Mouse (Mus musculus): Measurements from ENCODE around the gene Olr1. TPM values are rescaled to one million over a fixed set of nuclear protein-coding genes. Genes with fewer than 3 reads are reported as not detected.

The Olr1 gene
- total and polyA plus RNA-seq, 3 experiments, result not detected

DNA sequence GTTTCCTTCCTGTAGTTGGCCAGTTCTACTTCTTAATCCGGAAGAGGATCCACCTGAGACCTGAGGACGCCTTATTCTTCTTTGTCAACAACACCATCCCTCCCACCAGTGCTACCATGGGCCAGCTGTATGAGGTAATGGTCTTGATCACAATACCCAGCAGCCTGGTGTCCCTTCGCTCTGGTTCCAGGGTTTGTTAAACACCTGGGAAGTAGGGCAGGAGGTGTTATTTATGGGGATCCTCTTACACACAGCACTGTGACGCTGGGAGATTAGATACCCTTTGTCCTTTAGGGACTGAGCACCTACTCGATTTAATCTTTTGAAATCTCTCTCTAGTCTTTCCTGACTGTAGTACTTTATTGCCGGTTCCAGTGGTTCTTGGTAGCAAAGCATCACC lies 31.6 kb upstream of the Olr1 start:
- in situ Hi-C loops (cut with MboI; ENCODE audit: low pct_ligation_motif_present, low pct_unique_long_range_greater_than_20kb, low sequenced_read_pairs), result loop anchor here (25.0 kb wide), 1 partner anchor 276 kb away; no protein-coding TSS in a partner anchor
- dilution Hi-C loops (cut with MboI; ENCODE audit: extremely low pct_ligation_motif_present, extremely low pct_unique_long_range_greater_than_20kb, low sequenced_read_pairs), result no loop called here

DNA sequence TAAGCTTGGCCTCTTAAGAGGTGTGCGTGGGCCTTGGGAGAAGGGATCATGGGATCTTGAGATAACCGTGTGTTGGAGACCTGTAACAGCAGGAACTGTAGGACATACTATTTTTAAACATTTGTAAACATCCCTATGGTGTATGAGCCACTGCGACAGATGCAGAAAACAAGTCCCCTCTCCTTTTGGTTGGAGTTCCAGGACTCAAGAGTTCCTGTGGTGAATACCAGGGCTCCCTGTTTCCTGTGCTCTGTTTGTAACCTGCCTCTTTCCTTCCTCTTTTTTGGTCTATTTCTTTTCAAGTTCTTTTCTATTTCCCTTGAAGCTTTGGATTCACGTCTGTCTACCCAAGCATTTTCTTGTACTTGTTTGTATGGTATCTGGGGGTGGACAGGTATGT lies 28.8 kb upstream of the Olr1 start:
- Histone ChIP-seq H3K79me2 (replicated peaks; ENCODE audit: control insufficient read depth, extremely low read depth, insufficient read depth, poor library complexity, severe bottlenecking) (peaks cover 27% of the 10 kb centered on the region), H3K9ac (ENCODE audit: insufficient read depth, low read depth) (no peak overlapping the region), H3K9me3 (replicated peaks; ENCODE audit: low read length) (no peaks in the 10 kb centered on the region), H3K4me2 (ENCODE audit: insufficient read depth, low read depth, poor library complexity, severe bottlenecking) (no peak overlapping the region; the same call in 1 of the 2 replicates), H3K27ac (ENCODE audit: insufficient read depth, low read depth) (no peak overlapping the region), H3K4me1 (ENCODE audit: control insufficient read depth in 1 of 2, insufficient read depth in 2 of 2) (peaks cover 7 to 41% of the 10 kb centered on the region in 2 experiments), H3K4me3 (replicated peaks in 1 of 3; ENCODE audit: low read depth in 2 of 3, low read length in 2 of 3, poor library complexity in 1 of 3) (no peak overlapping the region), H3K27me3 (replicated peaks) (no peaks in the 10 kb centered on the region), H3K36me3 (replicated peaks in 1 of 2; ENCODE audit: control insufficient read depth in 1 of 2, insufficient read depth in 1 of 2, low read length in 1 of 2) (peaks cover 30 to 56% of the 10 kb centered on the region in 2 experiments)
- DNase-seq (ENCODE audit: extremely low read depth), result no peak
- dilution Hi-C loops (cut with MboI; ENCODE audit: extremely low pct_ligation_motif_present, extremely low pct_unique_long_range_greater_than_20kb, low sequenced_read_pairs) (no loop called here), in situ Hi-C loops (cut with MboI; ENCODE audit: low pct_ligation_motif_present, low pct_unique_long_range_greater_than_20kb, low sequenced_read_pairs) (loop anchor here (25.0 kb wide), 1 partner anchor 273 kb away; no protein-coding TSS in a partner anchor)
- TF ChIP-seq CHD2 (IDR thresholded peaks at IDR 0.05; ENCODE audit: low read length) (no peak), CTCF (conservative IDR thresholded peaks at IDR 0.05 in 1 of 2, IDR thresholded peaks at IDR 0.05 in 1 of 2; ENCODE audit: low read depth in 2 of 2, low read length in 2 of 2) (no peak), SMC3 (IDR thresholded peaks at IDR 0.05; ENCODE audit: low read depth, low read length) (no peak), POLR2AphosphoS2 (IDR thresholded peaks at IDR 0.05; ENCODE audit: low read depth, low read length) (no peak), ZKSCAN1 (IDR thresholded peaks at IDR 0.05; ENCODE audit: borderline replicate concordance, low read depth, low read length) (no peak), NELFE (IDR thresholded peaks at IDR 0.05; ENCODE audit: low read depth, low read length) (no peak), PAX5 (IDR thresholded peaks at IDR 0.05; ENCODE audit: low read length) (no peak), ELF1 (IDR thresholded peaks at IDR 0.05; ENCODE audit: low read depth, low read length) (no peak), SIN3A (IDR thresholded peaks at IDR 0.05; ENCODE audit: low read length) (no peak), ZNF384 (IDR thresholded peaks at IDR 0.05; ENCODE audit: low read depth, low read length) (no peak), KAT2A (IDR thresholded peaks at IDR 0.05; ENCODE audit: insufficient replicate concordance, low read length) (no peak), NRF1 (IDR thresholded peaks at IDR 0.05; ENCODE audit: low read depth, low read length) (no peak)

More for the DNA sequence above, 31.6 kb upstream of the Olr1 start:
- TF ChIP-seq ETS1 (conservative IDR thresholded peaks at IDR 0.05; ENCODE audit: low read depth, low read length) (no peak), CTCF (conservative IDR thresholded peaks at IDR 0.05 in 1 of 2, IDR thresholded peaks at IDR 0.05 in 1 of 2; ENCODE audit: low read depth in 2 of 2, low read length in 2 of 2) (no peak), PAX5 (IDR thresholded peaks at IDR 0.05; ENCODE audit: low read length) (no peak), ZKSCAN1 (IDR thresholded peaks at IDR 0.05; ENCODE audit: borderline replicate concordance, low read depth, low read length) (no peak), TCF12 (IDR thresholded peaks at IDR 0.05; ENCODE audit: low read depth, low read length) (no peak), IRF4 (IDR thresholded peaks at IDR 0.05; ENCODE audit: low read depth, low read length) (no peak), JUN (IDR thresholded peaks at IDR 0.05; ENCODE audit: insufficient read depth, low read depth, low read length) (no peak), SMC3 (IDR thresholded peaks at IDR 0.05; ENCODE audit: low read depth, low read length) (no peak), JUND (conservative IDR thresholded peaks at IDR 0.05; ENCODE audit: low read depth, low read length) (no peak), SIN3A (IDR thresholded peaks at IDR 0.05; ENCODE audit: low read length) (no peak)
- Histone ChIP-seq H3K4me3 (replicated peaks in 1 of 3; ENCODE audit: low read depth in 2 of 3, low read length in 2 of 3, poor library complexity in 1 of 3) (no peak overlapping the region), H3K9me3 (replicated peaks; ENCODE audit: low read length) (no peaks in the 10 kb centered on the region), H3K79me2 (replicated peaks; ENCODE audit: control insufficient read depth, extremely low read depth, insufficient read depth, poor library complexity, severe bottlenecking) (peaks cover 23% of the 10 kb centered on the region), H3K27ac (ENCODE audit: insufficient read depth, low read depth) (no peak overlapping the region), H3K27me3 (replicated peaks) (no peaks in the 10 kb centered on the region), H3K4me2 (ENCODE audit: insufficient read depth, low read depth, poor library complexity, severe bottlenecking) (no peak overlapping the region), H3K4me1 (ENCODE audit: control insufficient read depth in 1 of 2, insufficient read depth in 2 of 2) (peaks cover 7 to 46% of the 10 kb centered on the region in 2 experiments), H3K36me3 (replicated peaks in 1 of 2; ENCODE audit: control insufficient read depth in 1 of 2, insufficient read depth in 1 of 2, low read length in 1 of 2) (peaks cover 46 to 81% of the 10 kb centered on the region in 2 experiments), H3K9ac (ENCODE audit: insufficient read depth, low read depth) (no peak overlapping the region)
- DNase-seq (ENCODE audit: extremely low read depth), result no peak
